Mouse (Mus musculus) frontal cortex, adult 2 months (tissue): ENCODE data around the gene Sez6l. TPM values are rescaled to one million over a fixed set of nuclear protein-coding genes. Genes with fewer than 3 reads are reported as not detected.

Source experiments
- DNase-seq, 2 experiments: peaks; one replicate each; pipeline ENCODE4 v3.0.0; 2022; ENCODE audit warnings: low spot score in 1 of 2; ENCODE audit errors: extremely low spot score in 1 of 2
- polyA plus RNA-seq: library from polyadenylated mRNA; depleted of rRNA; stranded (reverse); fragments of >200 nt; gene quantifications from 2 replicates; pipeline ENCODE4 v1.2.3, GENCODE M21; 2012

The Sez6l gene
- polyA plus RNA-seq, 1 experiment = 82.5 TPM

- DNase-seq = no peak
Measured at GRCm38 (mm10) chr5:112591706-112592105, 14.7 kb upstream of the Sez6l start.

GRCm38 (mm10) chr5:112586071-112586470 lies 9.1 kb upstream of the Sez6l start:
- DNase-seq = no peak

- no peak for DNase-seq
Measured at GRCm38 (mm10) chr5:112584155-112584769, 7.3 kb upstream of the Sez6l start.

- no peak for DNase-seq
Measured at GRCm38 (mm10) chr5:112583304-112583703, 6.3 kb upstream of the Sez6l start.

GRCm38 (mm10) chr5:112577750-112578149 lies 765 bp upstream of the Sez6l start:
- DNase-seq = peak; percentile 63 to 73

GRCm38 (mm10) chr5:112576361-112576992 lies 508 bp downstream of the Sez6l start:
- DNase-seq = no peak

GRCm38 (mm10) chr5:112575151-112575915 lies 1.7 kb downstream of the Sez6l start:
- DNase-seq = no peak

- DNase-seq = peak; percentile 66 to 89
Measured at GRCm38 (mm10) chr5:112573916-112574315, 3.1 kb downstream of the Sez6l start.

GRCm38 (mm10) chr5:112572217-112572616 lies 4.8 kb downstream of the Sez6l start:
- no peak for DNase-seq

GRCm38 (mm10) chr5:112565489-112565888 lies 11.5 kb downstream of the Sez6l start:
- no peak for DNase-seq

- no peak for DNase-seq
Measured at GRCm38 (mm10) chr5:112565083-112565482, 11.9 kb downstream of the Sez6l start.

- DNase-seq = no peak
Measured at GRCm38 (mm10) chr5:112560869-112561499, 16.0 kb downstream of the Sez6l start.

GRCm38 (mm10) chr5:112560139-112560538 lies 16.8 kb downstream of the Sez6l start:
- DNase-seq = no peak

- no peak for DNase-seq
Measured at GRCm38 (mm10) chr5:112557396-112557795, 19.6 kb downstream of the Sez6l start.

GRCm38 (mm10) chr5:112556640-112557039 lies 20.3 kb downstream of the Sez6l start:
- DNase-seq = no peak

- DNase-seq = no peak
Measured at GRCm38 (mm10) chr5:112554508-112554907, 22.5 kb downstream of the Sez6l start.

GRCm38 (mm10) chr5:112552786-112553185 lies 24.2 kb downstream of the Sez6l start:
- DNase-seq = no peak

- peak; percentile 76 to 90 for DNase-seq
Measured at GRCm38 (mm10) chr5:112551975-112552728, 24.8 kb downstream of the Sez6l start.

GRCm38 (mm10) chr5:112548846-112549620 lies 28.0 kb downstream of the Sez6l start:
- DNase-seq = no peak

- no peak for DNase-seq
Measured at GRCm38 (mm10) chr5:112546771-112547170, 30.2 kb downstream of the Sez6l start.
